Mouse (Mus musculus): ENCODE data around the gene Jazf1. TPM values are rescaled to one million over a fixed set of nuclear protein-coding genes. Genes with fewer than 3 reads are reported as not detected.

Jazf1 gene
- polyA plus RNA-seq, 1 experiment from 2014 or later: 20.7 TPM

DNA sequence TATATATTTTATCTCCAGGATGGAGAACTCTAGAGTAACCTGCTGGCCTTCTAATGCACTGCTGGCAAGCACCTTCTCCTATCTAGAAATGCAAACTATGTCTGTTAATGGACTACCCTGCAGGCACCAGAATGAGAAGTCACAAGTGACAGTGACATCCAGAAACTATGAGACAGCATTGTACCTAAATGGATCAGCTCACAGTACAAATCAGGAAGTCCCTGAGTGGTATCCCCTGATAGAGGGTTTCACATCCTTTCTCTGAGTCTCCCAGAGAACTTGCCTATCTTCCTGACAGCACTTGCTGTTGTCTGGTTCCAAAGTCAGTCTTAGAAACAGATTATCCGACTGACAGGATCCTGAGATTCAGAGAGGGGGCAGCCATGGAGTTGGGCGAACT, 22.9 kb downstream of the Jazf1 start:
- no peak for ATAC-seq (ENCODE audit: low FRiP score, low read depth)
- WGBS: 87% methylated on average over 2 of the region's 2 CpGs
- no peak overlapping the region for H3K4me2 ChIP-seq (replicated peaks)
- H3K9me3 ChIP-seq: no peaks in the 10 kb centered on the region
- no peak overlapping the region for H3K4me3 ChIP-seq
- no peak overlapping the region for H3K27ac ChIP-seq
- peaks cover 9% of the 10 kb centered on the region for H3K4me1 ChIP-seq
- no peaks in the 10 kb centered on the region for H3K27me3 ChIP-seq
- no peaks in the 10 kb centered on the region for H3K36me3 ChIP-seq
- no peak overlapping the region for H3K9ac ChIP-seq

DNA sequence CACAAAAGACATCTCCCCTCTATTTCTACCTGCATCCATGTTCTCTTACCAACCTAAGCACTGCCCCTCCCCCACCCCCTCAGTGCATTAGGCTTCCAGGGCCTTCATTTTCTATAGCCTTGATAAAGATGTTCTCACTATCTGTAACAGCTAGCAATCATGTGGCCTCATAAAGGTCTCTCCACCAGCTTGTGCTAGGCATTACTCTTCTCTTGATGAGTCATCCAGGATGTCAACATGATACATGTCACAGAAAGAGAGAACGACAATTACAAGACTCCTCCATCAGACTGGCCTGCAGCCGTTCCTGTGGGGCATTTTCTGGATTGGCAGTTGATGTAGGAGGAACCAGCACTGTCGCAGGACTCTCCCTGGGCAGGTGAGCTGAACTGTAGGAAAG, 30.3 kb downstream of the Jazf1 start:
- 78% methylated on average over 3 of the region's 3 CpGs for WGBS
- Histone ChIP-seq H3K9ac (no peak overlapping the region), H3K36me3 (no peaks in the 10 kb centered on the region), H3K9me3 (no peaks in the 10 kb centered on the region), H3K4me2 (replicated peaks) (no peak overlapping the region), H3K27me3 (no peaks in the 10 kb centered on the region), H3K27ac (no peak overlapping the region), H3K4me1 (no peaks in the 10 kb centered on the region), H3K4me3 (no peak overlapping the region)
- ATAC-seq (ENCODE audit: low FRiP score, low read depth): no peak

DNA sequence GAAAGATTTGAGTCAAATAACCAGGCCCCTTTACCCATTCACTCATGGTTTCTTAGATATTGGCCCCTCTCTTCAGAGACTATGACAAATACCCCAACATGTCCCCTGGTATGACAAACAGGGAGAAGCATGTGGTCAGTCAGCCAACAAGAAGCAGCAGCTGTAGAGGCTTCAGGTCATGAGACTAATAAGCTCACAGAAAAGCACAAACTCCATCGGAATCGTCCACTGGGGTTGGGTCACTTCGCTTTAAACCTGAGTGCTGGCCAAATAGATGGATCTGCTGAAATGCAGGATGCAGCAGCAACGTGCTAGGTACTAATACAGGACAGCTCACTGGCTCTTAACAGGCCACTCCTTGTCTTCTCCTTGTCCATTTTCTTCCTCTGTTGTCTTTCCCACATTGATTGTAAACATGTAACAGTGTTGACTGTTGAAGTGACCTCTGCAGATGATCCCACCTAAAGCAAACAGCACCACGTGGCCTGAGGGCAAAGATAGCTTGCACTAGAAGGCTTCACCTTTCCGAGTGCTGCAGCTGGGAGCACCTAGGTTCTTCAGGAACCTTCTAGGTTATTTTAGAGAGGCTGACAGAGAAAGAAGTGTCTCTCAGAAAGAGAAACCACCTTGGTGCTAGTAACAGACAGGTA, 33.9 kb downstream of the Jazf1 start:
- no peaks in the 10 kb centered on the region for H3K36me3 ChIP-seq
- no peaks in the 10 kb centered on the region for H3K27me3 ChIP-seq
- no peaks in the 10 kb centered on the region for H3K9me3 ChIP-seq
- no peak overlapping the region for H3K9ac ChIP-seq
- no peak overlapping the region for H3K27ac ChIP-seq
- ATAC-seq (ENCODE audit: low FRiP score, low read depth): no peak
- WGBS: 80% methylated on average over 6 of the region's 6 CpGs
- H3K4me2 ChIP-seq (replicated peaks): no peak overlapping the region
- H3K4me3 ChIP-seq: no peak overlapping the region
- no peaks in the 10 kb centered on the region for H3K4me1 ChIP-seq

DNA sequence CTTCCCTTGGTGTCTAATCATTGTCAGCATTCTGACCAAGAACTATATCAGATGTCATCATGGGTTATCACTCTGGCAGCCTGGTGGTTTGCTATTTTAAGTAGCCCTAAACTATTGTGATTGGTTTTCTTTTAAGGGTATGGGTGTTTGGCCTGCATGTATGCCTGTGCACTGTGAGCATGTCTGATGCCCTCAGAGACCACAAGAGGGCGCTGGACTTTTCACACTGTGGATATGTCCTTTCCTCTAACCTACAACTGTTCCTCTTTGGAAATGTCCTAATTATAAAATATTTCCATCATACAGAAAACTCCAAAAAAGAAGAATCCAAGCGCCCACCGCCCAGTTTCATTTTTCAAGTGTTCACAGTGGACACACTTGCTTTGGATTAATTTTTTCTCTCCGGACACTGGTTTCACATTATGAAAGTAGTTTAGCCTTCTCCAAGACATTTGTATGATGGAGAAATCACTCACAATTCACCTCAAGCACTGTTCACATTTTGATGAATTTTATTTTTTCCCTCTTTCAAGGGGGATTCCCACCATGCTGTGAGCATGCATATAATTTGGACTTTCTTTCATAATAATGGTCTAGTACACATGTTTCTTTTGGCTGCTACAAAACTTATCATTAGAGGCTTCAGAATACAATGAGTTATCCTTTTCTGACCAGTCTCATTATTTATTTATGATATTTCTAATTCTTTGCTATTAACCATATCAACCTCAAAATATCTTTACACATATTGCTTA, 35.5 kb downstream of the Jazf1 start:
- 71% methylated on average over 4 of the region's 4 CpGs for WGBS
- H3K4me3 ChIP-seq: no peak overlapping the region
- H3K27me3 ChIP-seq: no peaks in the 10 kb centered on the region
- H3K4me2 ChIP-seq (replicated peaks): no peak overlapping the region
- no peaks in the 10 kb centered on the region for H3K36me3 ChIP-seq
- no peaks in the 10 kb centered on the region for H3K4me1 ChIP-seq
- H3K9me3 ChIP-seq: no peaks in the 10 kb centered on the region
- no peak for ATAC-seq (ENCODE audit: low FRiP score, low read depth)
- no peak overlapping the region for H3K9ac ChIP-seq
- no peak overlapping the region for H3K27ac ChIP-seq

DNA sequence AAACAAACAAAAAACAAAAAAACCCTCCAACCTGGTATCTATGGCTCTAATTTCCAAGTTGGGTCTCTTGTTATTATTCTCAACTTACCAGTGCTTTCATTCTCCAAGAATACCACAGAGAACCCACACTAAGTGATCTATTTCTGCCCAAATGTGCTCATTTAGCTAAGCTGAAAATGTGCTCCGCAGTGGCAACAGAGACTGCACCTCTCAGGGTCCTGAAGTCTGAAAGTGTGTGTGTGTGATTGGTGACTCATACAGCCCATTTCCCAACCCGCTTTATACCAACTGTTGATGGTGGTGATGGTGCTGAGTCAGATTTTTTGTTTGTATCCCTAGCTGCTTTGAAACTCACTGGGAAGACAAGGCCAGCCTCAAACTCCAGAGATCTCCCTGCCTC, 46.4 kb downstream of the Jazf1 start:
- 95% methylated on average over 2 of the region's 2 CpGs for whole genome bisulfite sequencing
- ATAC-seq (ENCODE audit: low FRiP score, low read depth): no peak

DNA sequence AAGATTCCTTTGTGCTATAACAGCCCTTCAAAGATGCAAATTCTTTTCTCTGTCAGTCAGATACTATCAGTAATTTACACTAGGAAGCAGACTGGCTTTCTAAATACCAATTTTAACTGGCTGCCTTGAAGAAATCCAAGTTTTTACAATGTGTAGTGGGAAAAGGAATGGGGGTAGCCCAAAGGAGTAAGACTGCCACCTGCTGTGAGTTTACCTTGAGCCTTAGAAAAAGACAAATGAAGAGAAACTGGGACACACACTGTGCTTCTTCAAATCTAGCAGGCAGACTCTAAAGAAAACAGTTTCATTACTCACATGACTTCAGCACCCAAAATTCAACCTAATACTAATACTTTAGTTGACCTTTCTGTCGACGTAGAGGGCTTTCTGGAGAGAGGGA, 47.4 kb downstream of the Jazf1 start:
- H3K9me3 ChIP-seq: no peaks in the 10 kb centered on the region
- 47% methylated on average over 2 of the region's 2 CpGs for WGBS
- H3K27me3 ChIP-seq: no peaks in the 10 kb centered on the region
- H3K4me3 ChIP-seq: no peak overlapping the region
- H3K36me3 ChIP-seq: no peaks in the 10 kb centered on the region
- no peak for ATAC-seq (ENCODE audit: low FRiP score, low read depth)
- peaks cover 70% of the 10 kb centered on the region for H3K4me1 ChIP-seq
- no peak overlapping the region for H3K9ac ChIP-seq
- H3K27ac ChIP-seq: 0 out of 2 replicates have a peak overlapping the region, but pooled peaks have one; percentile 58
- no peak overlapping the region for H3K4me2 ChIP-seq (replicated peaks)

More for the DNA sequence above, 46.4 kb downstream of the Jazf1 start:
- Histone ChIP-seq H3K27ac (no peak overlapping the region), H3K4me1 (peaks cover 61% of the 10 kb centered on the region), H3K27me3 (no peaks in the 10 kb centered on the region), H3K9ac (no peak overlapping the region), H3K4me2 (replicated peaks) (no peak overlapping the region), H3K36me3 (no peaks in the 10 kb centered on the region), H3K4me3 (no peak overlapping the region), H3K9me3 (no peaks in the 10 kb centered on the region)

DNA sequence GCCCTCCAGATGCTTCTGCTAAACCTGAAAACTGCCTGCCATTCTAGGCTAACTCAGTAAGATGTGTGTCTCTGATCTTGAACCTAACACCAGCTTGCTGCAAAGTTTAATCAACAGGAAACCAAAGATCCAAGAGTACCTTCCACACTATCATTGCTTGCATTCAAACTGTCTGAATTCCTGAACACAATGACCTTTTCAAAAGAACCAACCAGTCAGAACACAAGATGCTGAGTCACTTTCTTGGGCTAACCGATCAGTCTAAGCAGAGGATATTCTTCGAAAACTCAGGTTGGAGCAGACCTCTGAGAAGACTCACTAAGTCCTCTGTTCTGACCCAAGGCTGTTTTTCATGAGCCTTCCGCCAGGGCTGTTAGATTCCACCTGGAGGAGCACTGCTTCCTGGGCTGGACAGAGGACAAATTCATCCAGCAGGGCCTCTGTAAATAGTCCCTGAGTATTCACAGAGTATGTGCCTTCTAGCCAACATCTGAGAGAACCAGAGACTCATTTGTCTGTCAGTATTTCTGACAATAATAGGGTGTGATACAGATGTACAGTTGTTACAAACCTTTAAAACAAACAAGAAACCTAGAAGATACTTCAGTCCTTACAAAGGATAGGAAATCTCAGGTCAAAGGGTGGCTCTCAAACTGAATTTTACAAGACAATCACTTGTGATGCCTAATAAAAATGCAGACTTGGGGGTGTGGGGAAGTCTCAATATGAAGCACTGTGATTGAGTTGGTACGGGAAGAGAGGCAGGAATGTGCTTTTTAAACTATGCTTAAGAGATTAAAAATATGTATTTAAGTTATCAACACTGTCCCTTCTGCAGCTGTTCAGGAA, 50.9 kb downstream of the Jazf1 start:
- Histone ChIP-seq H3K36me3 (no peaks in the 10 kb centered on the region), H3K4me2 (replicated peaks) (no peak overlapping the region), H3K4me3 (no peak overlapping the region), H3K27me3 (no peaks in the 10 kb centered on the region), H3K9ac (no peak overlapping the region), H3K27ac (peak overlapping the region; percentile 7; the same call in 1 of the 2 replicates), H3K4me1 (peaks cover 45% of the 10 kb centered on the region), H3K9me3 (no peaks in the 10 kb centered on the region)
- 50% methylated on average over 4 of the region's 4 CpGs for WGBS
- ATAC-seq (ENCODE audit: low FRiP score, low read depth): no peak

DNA sequence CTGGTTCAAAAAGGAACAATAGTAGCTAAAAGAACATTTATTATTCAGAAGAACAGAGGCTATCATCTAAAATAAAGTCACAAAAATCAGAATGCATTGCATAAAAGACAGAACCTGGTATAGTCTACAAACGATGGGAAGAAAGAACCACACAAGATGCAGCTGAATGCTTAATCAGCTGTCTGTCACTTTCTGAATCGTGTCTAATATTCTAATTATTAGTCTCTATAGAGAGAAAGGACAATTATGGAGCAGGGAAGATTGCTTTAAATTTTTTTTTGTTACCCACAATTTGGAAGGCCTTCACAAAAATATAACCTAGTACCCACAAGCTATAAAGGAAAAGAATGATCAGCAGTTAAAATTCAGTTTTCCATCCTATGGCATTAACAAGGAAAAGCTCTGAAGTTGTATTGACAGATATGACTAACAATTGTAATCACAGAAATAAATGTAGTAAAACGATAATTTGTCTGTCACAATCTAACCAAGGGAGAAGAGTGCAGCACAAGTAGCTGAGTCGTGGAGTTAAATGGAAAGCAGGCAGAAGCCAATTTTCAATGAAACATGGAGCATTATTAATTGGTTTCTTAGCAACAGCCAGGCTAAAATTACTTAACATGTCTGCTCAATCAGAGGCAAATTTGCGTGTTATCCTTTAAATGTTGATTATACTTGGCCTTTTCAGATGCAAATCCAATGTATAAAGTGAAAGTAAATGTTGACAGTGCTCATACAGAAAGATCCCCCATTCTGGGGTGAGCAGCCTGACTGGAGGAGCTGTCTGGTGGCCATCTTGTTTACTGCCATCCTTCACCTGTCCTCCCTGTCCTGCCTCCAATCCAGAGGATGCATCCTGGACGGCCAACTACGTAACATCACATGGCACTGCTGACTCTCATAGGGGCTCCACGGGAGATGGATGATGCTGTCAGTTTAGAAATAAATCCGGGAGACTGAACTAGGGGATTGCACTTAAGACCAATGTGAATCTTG, 53.7 kb downstream of the Jazf1 start:
- H3K36me3 ChIP-seq: no peaks in the 10 kb centered on the region
- peaks cover 32% of the 10 kb centered on the region for H3K4me1 ChIP-seq
- H3K27me3 ChIP-seq: no peaks in the 10 kb centered on the region
- WGBS: 87% methylated on average over 9 of the region's 9 CpGs
- no peak overlapping the region for H3K4me3 ChIP-seq
- no peak for ATAC-seq (ENCODE audit: low FRiP score, low read depth)
- H3K4me2 ChIP-seq (replicated peaks): no peak overlapping the region
- H3K9me3 ChIP-seq: no peaks in the 10 kb centered on the region
- no peak overlapping the region for H3K9ac ChIP-seq
- no peak overlapping the region for H3K27ac ChIP-seq

DNA sequence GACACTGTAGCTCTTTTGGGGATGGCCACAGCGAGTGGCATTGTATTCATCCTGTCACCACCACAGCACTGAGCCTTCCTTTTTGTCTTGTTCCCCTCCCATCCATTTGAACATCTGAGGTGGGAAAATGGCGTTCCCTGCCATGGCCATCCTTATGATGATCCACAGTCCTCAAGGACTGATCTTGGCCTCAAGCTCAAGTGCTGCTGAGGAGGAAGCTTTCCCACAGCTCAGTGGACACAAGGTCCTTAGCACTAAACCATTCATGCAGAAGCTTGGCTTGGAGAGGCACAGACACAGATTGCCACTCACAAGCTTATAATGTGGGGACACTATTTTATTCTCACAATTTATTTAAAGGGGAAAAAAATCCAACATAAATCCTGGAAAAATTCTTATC, 58.1 kb downstream of the Jazf1 start:
- Histone ChIP-seq H3K36me3 (no peaks in the 10 kb centered on the region), H3K27me3 (no peaks in the 10 kb centered on the region), H3K4me1 (peaks cover 23% of the 10 kb centered on the region), H3K4me3 (no peak overlapping the region), H3K9ac (no peak overlapping the region), H3K4me2 (replicated peaks) (no peak overlapping the region), H3K9me3 (no peaks in the 10 kb centered on the region), H3K27ac (no peak overlapping the region)
- no peak for ATAC-seq (ENCODE audit: low FRiP score, low read depth)
- WGBS: 77% methylated on average over 2 of the region's 2 CpGs

DNA sequence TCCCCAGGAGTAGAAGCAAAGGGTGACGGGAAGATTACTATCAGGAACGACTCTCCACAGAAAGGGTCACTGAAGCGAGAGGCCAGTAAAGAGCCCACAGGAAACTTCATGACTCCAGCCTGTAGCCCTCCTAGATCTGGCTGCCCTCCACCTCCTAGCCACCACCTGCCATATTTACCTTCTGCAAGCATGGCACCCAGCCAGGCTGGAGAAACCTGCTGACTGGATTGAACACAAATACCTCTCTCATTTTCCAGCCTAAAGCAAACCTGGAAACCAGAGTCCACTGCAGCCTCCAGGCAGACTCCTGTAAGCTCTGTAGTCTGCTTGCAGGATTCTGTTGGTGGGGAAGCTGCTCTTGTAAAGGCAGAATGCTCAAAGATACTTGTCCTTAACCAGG, 62.4 kb downstream of the Jazf1 start:
- H3K27ac ChIP-seq: peak overlapping the region; percentile 65
- no peaks in the 10 kb centered on the region for H3K27me3 ChIP-seq
- no peak overlapping the region for H3K4me3 ChIP-seq
- WGBS: 46% methylated on average over 3 of the region's 3 CpGs
- no peak overlapping the region for H3K4me2 ChIP-seq (replicated peaks)
- H3K36me3 ChIP-seq: no peaks in the 10 kb centered on the region
- ATAC-seq (ENCODE audit: low FRiP score, low read depth): no peak
- no peaks in the 10 kb centered on the region for H3K9me3 ChIP-seq
- no peak overlapping the region for H3K9ac ChIP-seq
- H3K4me1 ChIP-seq: peaks cover 46% of the 10 kb centered on the region

DNA sequence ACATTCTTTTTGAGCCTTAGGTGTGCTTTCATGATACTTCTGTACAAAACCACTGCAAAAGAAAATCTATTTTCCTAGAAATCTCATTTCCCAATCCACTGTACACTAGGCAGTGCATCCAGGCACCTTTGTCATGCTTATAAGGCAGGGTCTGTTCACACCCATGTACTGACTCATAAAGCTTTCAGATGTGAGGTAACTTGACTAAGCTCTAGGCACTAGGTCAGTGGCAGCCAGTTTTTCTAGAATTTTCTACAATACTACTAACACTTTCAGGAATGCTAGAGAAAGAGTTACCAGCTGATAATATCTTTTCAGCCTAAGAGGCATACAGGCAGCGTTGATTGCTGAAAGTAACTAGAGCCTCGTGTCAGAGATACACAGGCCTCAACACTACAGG, 62.9 kb downstream of the Jazf1 start:
- Histone ChIP-seq H3K9ac (no peak overlapping the region), H3K4me2 (replicated peaks) (no peak overlapping the region), H3K27ac (peak overlapping the region; percentile 65), H3K4me1 (peaks cover 46% of the 10 kb centered on the region), H3K9me3 (no peaks in the 10 kb centered on the region), H3K27me3 (no peaks in the 10 kb centered on the region), H3K4me3 (no peak overlapping the region), H3K36me3 (no peaks in the 10 kb centered on the region)
- no peak for ATAC-seq (ENCODE audit: low FRiP score, low read depth)
- WGBS: 71% methylated on average over 2 of the region's 2 CpGs
